Mouse (Mus musculus): Measurements from ENCODE around the gene Spink4. TPM values are rescaled to one million over a fixed set of nuclear protein-coding genes. Genes with fewer than 3 reads are reported as not detected.

Spink4 gene
- polyA plus RNA-seq (2015; fragmentation: Nextera tagmentation; extraction: Ambion mirVana) = 309 and 393 TPM in 2 replicates

DNA sequence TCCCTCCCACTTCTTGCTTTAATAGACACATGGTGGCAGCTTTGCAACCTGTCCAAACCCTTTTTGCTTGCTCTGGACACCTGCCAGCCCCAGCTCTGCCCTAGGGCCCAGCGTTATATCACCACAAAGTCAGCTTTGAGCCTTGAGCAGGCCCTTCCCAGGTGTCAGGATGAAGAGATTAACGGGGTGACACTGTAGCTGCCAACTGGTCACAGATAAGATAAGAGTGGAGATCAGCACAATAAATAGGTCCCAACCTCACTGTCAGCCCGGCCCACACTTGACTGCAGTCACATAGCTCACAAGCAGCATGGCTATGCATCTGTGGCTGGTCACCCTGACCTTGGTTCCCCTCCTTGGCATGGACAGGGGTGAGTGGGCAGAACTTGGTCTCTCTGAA, at the start of gene Spink4:
TSS of gene Spink4 (plus strand) at position 268 of the 400 bp plus-strand sequence.
- 42% methylated on average over 3 of the region's 3 CpGs for WGBS
- H3K9me3 ChIP-seq = no peaks in the 10 kb centered on the region
- H3K9ac ChIP-seq = no peak within 1 kb of the TSS
- no peak within 1 kb of the TSS for H3K4me3 ChIP-seq (replicated peaks)
- ATAC-seq = peak; percentile 78
- no peaks in the 10 kb centered on the region; the same call in 1 of the 2 replicates for H3K4me1 ChIP-seq (replicated peaks)
- no peaks in the 10 kb centered on the region for H3K27me3 ChIP-seq (replicated peaks)
- H3K4me2 ChIP-seq (replicated peaks) = no peak within 1 kb of the TSS
- H3K27ac ChIP-seq = no peak within 1 kb of the TSS
- H3K36me3 ChIP-seq = no peaks in the 10 kb centered on the region

DNA sequence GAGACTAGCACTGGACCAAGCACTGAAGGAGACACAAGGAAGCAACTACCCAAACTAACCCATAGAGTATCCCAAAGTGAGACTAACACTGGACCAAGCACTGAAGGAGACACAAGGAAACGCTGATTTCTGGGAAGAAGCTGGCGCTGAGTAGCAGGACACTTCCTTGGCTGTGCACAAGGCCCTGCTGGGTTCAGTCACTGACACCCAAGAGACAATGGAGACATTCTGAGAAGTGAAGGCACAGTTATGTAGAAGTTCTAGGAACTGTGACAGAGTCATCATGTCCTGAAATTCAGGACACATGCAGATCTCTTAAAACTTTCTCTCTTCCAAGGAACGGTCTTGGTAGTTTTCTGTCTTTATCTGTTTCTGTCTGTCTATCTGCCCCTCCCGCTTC, 49.6 kb upstream of the Spink4 start:
- Histone ChIP-seq H3K27ac (no peak overlapping the region), H3K4me3 (replicated peaks) (no peak overlapping the region), H3K9ac (no peak overlapping the region), H3K4me1 (replicated peaks) (peaks cover 20% of the 10 kb centered on the region), H3K36me3 (no peaks in the 10 kb centered on the region), H3K27me3 (replicated peaks) (no peaks in the 10 kb centered on the region), H3K4me2 (replicated peaks) (no peak overlapping the region), H3K9me3 (no peaks in the 10 kb centered on the region)
- no peak for ATAC-seq
- WGBS = 90% methylated on average over 4 of the region's 4 CpGs

DNA sequence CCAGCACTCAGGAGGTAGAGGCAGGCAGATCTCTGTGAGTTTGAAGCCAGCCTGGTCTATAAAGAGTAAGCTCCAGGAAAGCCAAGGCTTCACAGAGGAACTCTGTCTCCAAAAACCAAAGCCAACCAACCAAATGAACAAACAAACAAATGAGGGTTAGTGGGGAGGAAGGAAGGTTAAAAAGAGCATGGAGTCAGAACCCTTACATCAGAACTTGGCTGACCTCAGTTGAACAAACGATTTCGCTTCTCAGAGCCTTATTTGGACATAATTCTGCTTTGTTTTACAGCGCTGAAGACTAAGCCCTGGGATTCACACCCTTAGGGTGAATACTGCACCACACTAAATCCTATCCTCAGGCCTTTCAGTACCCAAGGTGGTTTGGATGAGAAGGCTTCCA, 47.7 kb upstream of the Spink4 start:
- Histone ChIP-seq H3K4me2 (replicated peaks) (no peak overlapping the region), H3K4me3 (replicated peaks) (no peak overlapping the region), H3K4me1 (replicated peaks) (peaks cover 33% of the 10 kb centered on the region), H3K36me3 (no peaks in the 10 kb centered on the region), H3K9ac (no peak overlapping the region), H3K27me3 (replicated peaks) (no peaks in the 10 kb centered on the region), H3K27ac (no peak overlapping the region), H3K9me3 (no peaks in the 10 kb centered on the region)
- WGBS = 91% methylated on average over 3 of the region's 3 CpGs
- no peak for ATAC-seq

DNA sequence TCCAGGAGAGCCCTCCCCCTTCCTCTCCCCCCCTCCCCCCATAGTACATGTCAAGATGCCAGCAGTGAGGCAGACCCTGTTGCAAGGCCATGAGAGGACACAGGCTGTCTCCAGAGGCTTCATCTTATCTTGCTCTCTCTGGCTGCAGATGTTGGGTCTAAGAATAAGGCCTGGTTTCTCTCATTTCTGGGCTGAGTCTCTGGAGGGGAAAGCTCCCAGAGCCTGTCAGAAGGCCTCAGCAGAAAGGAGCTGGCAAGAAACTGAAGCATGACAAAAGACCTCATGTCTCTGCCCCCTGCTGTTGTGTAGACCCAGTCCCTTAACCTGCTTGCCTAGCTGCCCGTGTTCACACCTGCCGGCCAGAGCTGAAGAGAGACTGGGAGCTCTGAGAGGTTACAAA, 46.5 kb upstream of the Spink4 start:
- Histone ChIP-seq H3K36me3 (no peaks in the 10 kb centered on the region), H3K27ac (peak overlapping the region; percentile 82), H3K4me2 (replicated peaks) (0 out of 2 replicates have a peak overlapping the region, but pooled peaks have one; percentile 6), H3K4me1 (replicated peaks) (peaks cover 40% of the 10 kb centered on the region), H3K9me3 (no peaks in the 10 kb centered on the region), H3K4me3 (replicated peaks) (no peak overlapping the region), H3K27me3 (replicated peaks) (no peaks in the 10 kb centered on the region), H3K9ac (no peak overlapping the region)
- ATAC-seq = no peak
- 35% methylated on average over 2 of the region's 2 CpGs for WGBS

DNA sequence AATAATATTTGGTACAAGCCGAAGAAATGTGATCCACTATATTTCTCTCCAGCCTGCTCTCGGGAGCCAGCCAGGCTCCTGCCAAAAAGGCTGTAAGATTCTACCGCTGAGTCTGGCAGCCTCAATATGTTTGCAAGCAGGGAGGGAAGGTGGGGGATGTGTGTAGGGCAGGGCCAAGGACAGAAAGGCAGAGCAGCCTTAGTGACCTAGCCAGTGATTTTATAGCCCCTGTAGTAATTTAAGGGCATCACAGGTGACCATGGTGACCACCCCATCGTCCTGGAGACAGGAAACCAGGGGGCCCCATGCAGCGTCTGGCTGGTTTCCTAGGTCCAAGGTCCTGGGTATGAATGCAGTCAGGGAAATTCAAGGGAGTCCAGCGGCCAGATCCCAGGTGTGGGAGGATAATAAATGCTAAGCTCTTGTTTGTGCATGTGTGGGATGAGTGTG, 45.7 kb upstream of the Spink4 start:
- H3K36me3 ChIP-seq = no peaks in the 10 kb centered on the region
- peak; percentile 77 for ATAC-seq
- no peak overlapping the region for H3K4me3 ChIP-seq (replicated peaks)
- H3K4me1 ChIP-seq (replicated peaks) = peaks cover 35% of the 10 kb centered on the region
- 0 out of 2 replicates have a peak overlapping the region, but pooled peaks have one; percentile 19 for H3K4me2 ChIP-seq (replicated peaks)
- no peak overlapping the region for H3K9ac ChIP-seq
- no peaks in the 10 kb centered on the region for H3K27me3 ChIP-seq (replicated peaks)
- 18% methylated on average over 6 of the region's 6 CpGs for WGBS
- no peaks in the 10 kb centered on the region for H3K9me3 ChIP-seq
- peak overlapping the region; percentile 82 for H3K27ac ChIP-seq

DNA sequence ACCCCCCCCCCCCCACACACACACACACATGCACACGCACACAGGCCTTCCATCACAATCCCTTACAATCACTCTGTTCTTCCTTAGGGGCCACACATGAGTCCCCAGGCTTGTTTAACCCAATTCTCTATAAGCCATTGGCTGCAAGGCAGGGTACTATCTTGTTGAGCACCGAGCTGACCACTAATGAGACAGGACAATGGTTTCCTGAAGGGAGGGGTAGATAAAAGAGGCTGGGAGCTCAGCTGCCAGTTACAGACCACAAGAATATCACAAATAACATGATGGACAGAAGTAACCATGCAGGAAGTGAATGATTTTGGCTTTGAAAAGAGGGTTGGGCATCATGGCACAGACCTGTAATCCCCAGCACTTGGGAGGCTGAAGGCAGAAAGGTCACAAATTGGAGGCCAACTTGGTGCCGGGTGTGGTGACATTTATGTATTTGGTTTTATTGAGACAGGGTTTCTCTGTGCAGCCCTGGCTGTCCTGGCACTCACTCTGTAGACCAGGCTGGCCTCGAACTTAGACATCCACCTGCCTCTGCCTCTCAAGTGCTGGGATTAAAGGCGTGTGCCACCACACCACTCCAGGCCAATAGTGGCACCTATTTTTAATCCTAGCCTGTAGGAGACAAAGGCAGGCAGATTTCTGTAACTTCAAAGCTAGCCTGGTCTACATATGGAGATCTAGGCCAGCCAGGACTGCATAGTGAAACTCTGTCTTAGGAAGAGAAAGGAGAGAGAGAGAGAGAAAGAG, 44.9 kb upstream of the Spink4 start:
- H3K9me3 ChIP-seq = no peaks in the 10 kb centered on the region
- peaks cover 35% of the 10 kb centered on the region for H3K4me1 ChIP-seq (replicated peaks)
- H3K27me3 ChIP-seq (replicated peaks) = no peaks in the 10 kb centered on the region
- H3K9ac ChIP-seq = no peak overlapping the region
- no peak overlapping the region for H3K4me3 ChIP-seq (replicated peaks)
- 75% methylated on average over 5 of the region's 5 CpGs for WGBS
- H3K27ac ChIP-seq = peak overlapping the region; percentile 82; the same call in 1 of the 2 replicates
- ATAC-seq = no peak
- H3K4me2 ChIP-seq (replicated peaks) = no peak overlapping the region
- H3K36me3 ChIP-seq = no peaks in the 10 kb centered on the region

DNA sequence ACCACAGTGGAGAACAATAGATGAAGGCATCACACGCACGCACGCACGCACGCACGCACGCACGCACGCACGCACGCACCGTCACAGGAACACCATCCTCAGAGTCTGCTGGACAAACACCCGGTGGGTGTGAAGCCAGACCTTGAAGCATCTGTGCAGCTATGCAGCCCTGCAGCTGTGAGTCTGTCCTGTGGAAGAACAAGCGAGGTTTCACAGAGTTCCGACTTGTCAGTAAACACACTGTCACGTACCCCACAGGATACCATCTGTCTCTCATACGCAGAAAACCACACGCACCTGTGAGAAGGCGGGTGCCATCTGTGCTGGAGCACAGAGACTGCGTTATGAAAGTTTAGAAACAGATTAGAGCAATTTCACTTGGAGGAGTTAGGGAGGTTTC, 44.0 kb upstream of the Spink4 start:
- no peaks in the 10 kb centered on the region for H3K9me3 ChIP-seq
- no peak overlapping the region for H3K4me2 ChIP-seq (replicated peaks)
- no peaks in the 10 kb centered on the region for H3K27me3 ChIP-seq (replicated peaks)
- no peak for ATAC-seq
- no peak overlapping the region for H3K27ac ChIP-seq
- peaks cover 35% of the 10 kb centered on the region for H3K4me1 ChIP-seq (replicated peaks)
- 62% methylated on average over 20 of the region's 20 CpGs for WGBS
- H3K9ac ChIP-seq = no peak overlapping the region
- no peak overlapping the region for H3K4me3 ChIP-seq (replicated peaks)
- H3K36me3 ChIP-seq = no peaks in the 10 kb centered on the region

DNA sequence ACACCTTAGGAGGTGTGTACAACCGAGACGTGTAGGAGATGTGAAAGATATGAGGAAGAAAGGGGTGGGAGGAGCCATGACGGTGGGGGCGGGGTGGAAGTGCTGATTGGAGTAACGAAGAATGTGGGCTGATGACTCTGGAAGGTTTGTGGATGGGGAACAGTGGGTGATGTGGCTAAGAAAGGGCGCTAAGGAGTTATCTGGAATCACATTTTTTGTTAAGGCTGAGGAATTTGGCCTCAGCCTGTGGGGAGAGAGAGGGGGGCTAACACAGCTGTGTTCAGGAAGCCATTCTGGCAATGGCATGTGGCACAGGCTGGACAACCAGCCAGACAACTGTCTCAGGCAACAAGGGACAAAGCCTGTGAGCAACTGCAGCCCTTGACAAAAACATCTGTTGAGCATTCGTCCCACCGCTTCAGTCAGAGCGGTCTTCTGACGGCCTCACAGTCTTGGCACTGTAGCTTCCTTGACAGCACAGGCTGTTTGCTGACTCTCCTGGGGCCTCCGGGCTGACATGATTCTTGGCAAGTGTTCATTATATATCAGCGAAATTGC, 43.0 kb upstream of the Spink4 start:
- H3K9ac ChIP-seq = no peak overlapping the region
- H3K4me3 ChIP-seq (replicated peaks) = no peak overlapping the region
- H3K4me2 ChIP-seq (replicated peaks) = peak overlapping the region; percentile 37
- 26% methylated on average over 12 of the region's 12 CpGs for WGBS
- peak; percentile 55 for ATAC-seq
- peaks cover 35% of the 10 kb centered on the region for H3K4me1 ChIP-seq (replicated peaks)
- no peaks in the 10 kb centered on the region for H3K9me3 ChIP-seq
- peak overlapping the region; percentile 74 for H3K27ac ChIP-seq
- H3K27me3 ChIP-seq (replicated peaks) = no peaks in the 10 kb centered on the region
- H3K36me3 ChIP-seq = no peaks in the 10 kb centered on the region

DNA sequence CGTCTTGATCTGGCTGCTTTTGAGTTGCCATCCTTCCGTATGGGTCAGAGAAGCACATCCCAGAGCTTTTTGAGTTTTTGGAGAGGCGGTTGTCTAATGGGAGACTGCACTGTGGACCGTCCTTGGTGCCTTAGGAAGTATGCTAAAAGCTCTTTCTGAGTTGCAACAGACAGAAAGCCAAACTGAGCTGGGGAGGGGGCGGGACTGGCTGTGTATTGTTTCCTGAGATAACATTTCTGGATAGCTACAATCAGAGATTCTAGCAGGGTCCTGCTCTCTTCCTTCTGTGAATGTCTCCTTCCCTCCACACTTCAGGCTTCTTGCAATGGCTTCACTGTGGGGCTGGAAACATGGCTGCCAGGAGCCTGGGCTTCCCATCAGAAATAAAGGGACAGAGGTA, 42.3 kb upstream of the Spink4 start:
- H3K4me1 ChIP-seq (replicated peaks) = peaks cover 35% of the 10 kb centered on the region
- no peak overlapping the region for H3K4me3 ChIP-seq (replicated peaks)
- peak overlapping the region; percentile 37; the same call in 1 of the 2 replicates for H3K4me2 ChIP-seq (replicated peaks)
- 72% methylated on average over 5 of the region's 5 CpGs for WGBS
- H3K27me3 ChIP-seq (replicated peaks) = no peaks in the 10 kb centered on the region
- no peak overlapping the region for H3K9ac ChIP-seq
- H3K27ac ChIP-seq = peak overlapping the region; percentile 74
- H3K9me3 ChIP-seq = no peaks in the 10 kb centered on the region
- H3K36me3 ChIP-seq = no peaks in the 10 kb centered on the region
- ATAC-seq = no peak

DNA sequence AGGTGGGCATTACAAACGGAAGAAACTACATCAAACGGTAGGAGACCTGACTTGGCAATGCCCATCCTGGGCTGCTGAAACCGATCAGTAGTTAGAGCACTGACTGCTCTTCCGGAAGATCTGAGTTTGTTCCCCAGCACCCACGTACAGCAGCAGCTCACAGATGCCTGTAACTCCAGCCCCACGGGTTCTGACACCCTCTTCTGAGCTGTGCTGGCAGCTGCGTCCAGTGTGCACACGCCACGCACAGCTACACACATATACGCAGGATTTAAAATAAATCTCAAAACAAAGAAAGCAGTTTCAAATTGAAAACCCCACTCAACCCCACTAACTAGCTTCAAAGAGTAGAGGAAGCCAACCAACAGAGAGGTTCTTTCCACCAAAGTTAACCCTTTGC, 36.7 kb upstream of the Spink4 start:
- Histone ChIP-seq H3K4me1 (replicated peaks) (no peaks in the 10 kb centered on the region), H3K27ac (no peak overlapping the region), H3K9me3 (no peaks in the 10 kb centered on the region), H3K4me3 (replicated peaks) (no peak overlapping the region), H3K27me3 (replicated peaks) (no peaks in the 10 kb centered on the region), H3K4me2 (replicated peaks) (no peak overlapping the region), H3K9ac (no peak overlapping the region), H3K36me3 (no peaks in the 10 kb centered on the region)
- 88% methylated on average over 10 of the region's 10 CpGs for WGBS
- no peak for ATAC-seq

DNA sequence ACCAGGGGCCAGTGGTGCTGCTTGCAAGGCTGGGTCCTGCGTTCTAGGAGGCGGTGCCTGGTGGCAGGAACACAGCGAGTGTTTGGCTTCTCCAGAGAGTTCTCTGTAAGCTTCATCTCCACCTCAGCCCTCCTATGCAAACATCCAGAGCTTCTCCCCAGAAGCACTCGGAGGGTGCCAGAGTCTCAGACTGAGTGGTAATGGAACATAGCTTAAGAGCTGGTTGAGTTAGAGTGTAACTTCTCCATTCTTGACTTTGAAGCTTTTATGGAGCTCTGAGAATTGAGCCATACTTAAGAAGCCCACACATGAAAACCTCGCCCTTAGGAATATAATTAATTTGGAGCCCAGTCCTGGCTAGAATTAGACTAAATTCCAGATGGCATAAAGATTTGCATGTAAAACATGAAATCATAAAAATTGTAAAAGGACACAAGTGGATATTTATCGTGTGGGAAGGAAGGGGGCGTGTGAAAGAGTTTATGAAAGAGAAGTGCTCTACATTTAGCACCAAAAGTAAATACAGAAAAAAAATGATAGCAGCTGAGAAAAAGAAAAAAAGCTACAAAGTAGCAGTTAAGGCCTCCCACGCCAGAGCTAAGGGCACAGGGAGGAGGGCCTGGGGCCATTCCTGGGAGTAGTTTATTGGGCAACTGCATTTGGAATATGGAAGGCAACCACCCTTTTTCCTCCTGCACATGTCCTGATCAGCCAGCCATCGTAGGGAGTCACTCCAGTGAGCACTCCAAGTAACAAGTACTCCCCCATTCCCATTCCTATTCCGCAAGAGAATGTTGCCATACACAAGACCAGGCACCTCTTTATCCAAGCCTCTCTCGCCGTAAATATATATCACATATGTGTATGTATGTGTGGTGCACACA, 35.3 kb upstream of the Spink4 start:
- ATAC-seq = no peak
- H3K36me3 ChIP-seq = no peaks in the 10 kb centered on the region
- H3K4me1 ChIP-seq (replicated peaks) = no peaks in the 10 kb centered on the region
- H3K27ac ChIP-seq = no peak overlapping the region
- H3K9me3 ChIP-seq = no peaks in the 10 kb centered on the region
- H3K4me2 ChIP-seq (replicated peaks) = no peak overlapping the region
- H3K27me3 ChIP-seq (replicated peaks) = no peaks in the 10 kb centered on the region
- no peak overlapping the region for H3K4me3 ChIP-seq (replicated peaks)
- no peak overlapping the region for H3K9ac ChIP-seq
- whole genome bisulfite sequencing = 77% methylated on average over 12 of the region's 12 CpGs

DNA sequence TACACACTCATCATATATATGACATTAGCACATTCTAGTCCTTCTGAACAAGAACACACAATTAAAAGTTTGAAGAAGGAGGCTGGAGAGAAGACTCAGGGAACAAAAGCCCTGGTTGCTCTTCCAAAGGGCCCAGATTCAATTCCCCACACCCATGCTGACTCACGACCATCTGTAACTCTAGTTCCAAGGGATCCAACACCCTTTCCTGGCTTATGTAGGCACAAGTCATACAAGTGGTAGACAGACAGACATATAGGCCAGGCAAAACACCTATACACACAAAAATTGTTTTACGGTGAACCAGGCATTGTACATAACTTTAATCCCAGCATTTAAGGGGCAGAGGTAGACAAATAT, 34.7 kb upstream of the Spink4 start:
- Histone ChIP-seq H3K4me2 (replicated peaks) (no peak overlapping the region), H3K27ac (no peak overlapping the region), H3K36me3 (no peaks in the 10 kb centered on the region), H3K4me3 (replicated peaks) (no peak overlapping the region), H3K27me3 (replicated peaks) (no peaks in the 10 kb centered on the region), H3K9me3 (no peaks in the 10 kb centered on the region), H3K9ac (no peak overlapping the region), H3K4me1 (replicated peaks) (no peaks in the 10 kb centered on the region)
- WGBS = 82% methylated on average over 2 of the region's 2 CpGs
- no peak for ATAC-seq
